Mouse (Mus musculus) monocyte, adult 5-6 weeks (primary cell): Measurements from ENCODE around the gene Trhde. TPM values are rescaled to one million over a fixed set of nuclear protein-coding genes. Genes with fewer than 3 reads are reported as not detected.

Experiments
- ATAC-seq: fragments of 153-309, 156-312 bp; replicated peaks from 2 replicates; pipeline ENCODE4 v1.8.0; 2017; ENCODE audit warnings: mild to moderate bottlenecking; ENCODE audit not compliant: low TSS enrichment, insufficient number of reproducible peaks, severe bottlenecking, poor library complexity, low FRiP score
- total RNA-seq: library from RNA; stranded (forward); fragments of 200-1000, 200-491, 200-594 nt; gene quantifications from 3 replicates; pipeline ENCODE4 v1.2.3, GENCODE M21; 2017

Gene Trhde
- not detected in 3 replicates for total RNA-seq

GRCm38 (mm10) chr10:114802161-114802651, at the start of gene Trhde:
Gene Trhde, minus strand, starts transcription at chr10:114802307.
- no peak for ATAC-seq

- 0 out of 2 replicates have a peak, but pooled peaks have one; percentile 22 for ATAC-seq
These were observed 39.9 kb upstream of the Trhde start for GRCm38 (mm10) chr10:114841966-114842365.

- ATAC-seq = no peak
These were observed 39.3 kb upstream of the Trhde start for GRCm38 (mm10) chr10:114841440-114841839.

- no peak for ATAC-seq
These were observed 29.2 kb upstream of the Trhde start for GRCm38 (mm10) chr10:114831313-114831712.

GRCm38 (mm10) chr10:114808799-114809198, 6.7 kb upstream of the Trhde start:
- no peak for ATAC-seq

GRCm38 (mm10) chr10:114805884-114806283, 3.8 kb upstream of the Trhde start:
- no peak for ATAC-seq

GRCm38 (mm10) chr10:114801457-114802160, 498 bp downstream of the Trhde start:
- ATAC-seq = no peak

GRCm38 (mm10) chr10:114800331-114801304, 1.5 kb downstream of the Trhde start:
- ATAC-seq = no peak; the same call in 1 of the 2 replicates

GRCm38 (mm10) chr10:114799481-114799880, 2.6 kb downstream of the Trhde start:
- ATAC-seq = no peak

- ATAC-seq = no peak
These were observed 3.3 kb downstream of the Trhde start for GRCm38 (mm10) chr10:114798788-114799187.

- ATAC-seq = no peak
These were observed 3.9 kb downstream of the Trhde start for GRCm38 (mm10) chr10:114798218-114798617.

GRCm38 (mm10) chr10:114797664-114798063, 4.4 kb downstream of the Trhde start:
- ATAC-seq = no peak

GRCm38 (mm10) chr10:114796872-114797271, 5.2 kb downstream of the Trhde start:
- no peak for ATAC-seq

- ATAC-seq = no peak
These were observed 7.9 kb downstream of the Trhde start for GRCm38 (mm10) chr10:114794214-114794613.

- no peak for ATAC-seq
These were observed 36.2 kb downstream of the Trhde start for GRCm38 (mm10) chr10:114765914-114766313.

GRCm38 (mm10) chr10:114762125-114762524, 40.0 kb downstream of the Trhde start:
- ATAC-seq = no peak

GRCm38 (mm10) chr10:114759240-114759639, 42.9 kb downstream of the Trhde start:
- ATAC-seq = no peak

GRCm38 (mm10) chr10:114758614-114759013, 43.5 kb downstream of the Trhde start:
- no peak for ATAC-seq
